Comparison of ENCODE assay signal across 8 mouse cellular contexts in the genomic region with DNA sequence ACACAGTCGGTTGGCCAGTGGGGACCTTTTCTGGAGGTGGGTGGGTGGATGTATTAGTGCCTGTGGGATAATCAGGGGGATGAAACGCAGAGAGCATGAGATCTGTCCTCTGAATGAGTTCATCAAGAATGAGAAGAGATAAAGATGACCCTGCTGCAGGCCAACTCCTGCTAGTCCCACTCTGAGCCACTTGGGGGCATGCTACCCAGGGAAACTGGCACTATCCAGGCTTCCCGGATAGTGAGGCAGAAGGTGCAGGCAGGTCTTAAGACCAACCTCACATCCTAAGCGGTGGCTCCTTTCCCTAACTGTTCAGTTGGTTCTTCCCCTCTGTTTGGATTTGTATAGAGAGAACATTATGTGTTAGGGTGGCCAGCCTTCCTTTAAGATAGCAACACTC.
A peak's percentile ranks its signal among the peaks of the same experiment; 100 is the strongest.
DNase-seq lines count a peak whose midpoint lies in the region; ATAC-seq lines count a peak whose summit lies in the region.

No protein-coding gene starts in this region.

- peak; percentile 29 for DNase-seq in kidney, adult 18-20 months
- DNase-seq in kidney, adult 11 months, result no peak
- peak; percentile 33 for DNase-seq in ZHBTc4 (ENCODE audit: low read depth, low spot score)
- DNase-seq in cerebellum, postnatal 25 days, result peak; percentile 14 to 52
- DNase-seq in left cerebral cortex, adult 18-20 months (ENCODE audit: low spot score in 2 of 2), result peak; percentile 42 to 53
- DNase-seq in right cerebral cortex, postnatal 4 days, result peak; percentile 20
- no peak for DNase-seq in thymus, adult 18-20 months

- no peak for ATAC-seq in CD4-positive, CD25-positive, alpha-beta regulatory T cell, adult 4 months

Comparison
In these comparisons a context has a peak if more than half of its experiments do, and no peak if none do; other contexts are left out.
1. DNase-seq: peak in kidney, adult 18-20 months (single experiment), ZHBTc4 (single experiment), cerebellum, postnatal 25 days (2 of 2), left cerebral cortex, adult 18-20 months (2 of 2) and right cerebral cortex, postnatal 4 days (single experiment); none in kidney, adult 11 months (single experiment) and thymus, adult 18-20 months (0 of 2).